Mouse (Mus musculus) kidney, adult 2 months (tissue): ENCODE data around the gene Kcnab3.

ENCODE experiments used
- CTCF ChIP-seq: fragments of 200-500 bp; conservative IDR thresholded peaks from 2 replicates; pipeline ENCODE4 v1.5.1; 2011; ENCODE audit warnings: low read depth, mild to moderate bottlenecking, control low read depth, low read length, moderate library complexity, mixed read lengths; ENCODE audit not compliant: insufficient read depth, insufficient read length
- POLR2A ChIP-seq: fragments of 200-500 bp; IDR thresholded peaks from one replicate; pipeline ENCODE4 v1.6.1; 2011; ENCODE audit warnings: low read depth, low read length, control low read depth

DNA sequence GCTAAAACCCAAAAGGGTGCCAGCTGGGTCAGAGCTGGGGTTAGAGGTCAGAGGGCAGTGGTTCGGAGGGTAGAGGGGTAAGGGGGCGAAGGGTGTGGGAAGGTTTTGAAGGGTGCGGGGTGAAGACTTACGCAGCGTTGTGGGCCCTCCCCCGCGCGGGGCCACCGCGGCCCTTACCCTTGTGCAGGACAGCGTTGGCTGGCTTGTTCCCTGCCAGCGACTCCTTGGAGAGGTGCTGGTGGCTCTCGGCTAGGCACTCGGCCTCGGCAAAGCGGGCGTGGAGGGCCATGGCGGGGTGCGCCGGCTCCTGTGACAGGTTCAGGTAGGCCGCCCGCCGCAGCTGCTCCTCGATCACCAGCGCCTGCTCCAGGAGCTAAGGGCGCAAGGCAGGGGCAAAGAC, 20.4 kb downstream of the Kcnab3 start:
- TF ChIP-seq CTCF (no peak), POLR2A (no peak)
